ENCODE assay signal across 22 mouse cellular contexts in genomic region chr13:16971277-16971676, GRCm38 (mm10).
DNase-seq lines count a peak whose midpoint lies in the region; ATAC-seq and TF ChIP-seq lines count a peak whose summit lies in the region.
"Had no signal": no experiment of that assay in that cellular context is flagged by ENCODE, and none has a peak within 500 bp of the region (broad histone marks: within the 10 kb centered on the region; RNA-seq: fewer than 3 reads in every experiment).

No protein-coding gene starts in this region.

- WGBS in hindbrain, postnatal 0 days = 63% methylated on average over 2 of the region's 2 CpGs
- 80% methylated on average over 2 of the region's 2 CpGs for WGBS in hindbrain, embryonic 12.5 days
- WGBS in liver, adult 2 months = 93% methylated on average over 2 of the region's 2 CpGs
- 66% methylated on average over 2 of the region's 2 CpGs for WGBS in liver, embryonic 12.5 days (ENCODE audit: insufficient replicate concordance)

- H3K27me3 ChIP-seq in hindbrain, postnatal 0 days (ENCODE audit: insufficient read depth, low read length) = no peaks in the 10 kb centered on the region
- H3K27me3 ChIP-seq in hindbrain, embryonic 12.5 days = no peaks in the 10 kb centered on the region
- H3K27me3 ChIP-seq in liver, adult 2 months (ENCODE audit: control insufficient read depth, insufficient read depth, low read length) = no peaks in the 10 kb centered on the region
- H3K27me3 ChIP-seq in liver, embryonic 12.5 days (replicated peaks) = no peaks in the 10 kb centered on the region
- H3K27me3 ChIP-seq: forebrain, embryonic 13.5 days; heart, embryonic 15.5 days; hindbrain, embryonic 13.5 days; kidney, embryonic 15.5 days; limb, embryonic 12.5 days; midbrain, embryonic 15.5 days; neural tube, embryonic 13.5 days had no signal

- DNase-seq in cerebellum, postnatal 14 days = peak; percentile 29 to 45
- DNase-seq in cerebellum, adult 18-20 months = no peak
- peak; percentile 32 for DNase-seq in hindbrain, postnatal 0 days (ENCODE audit: low spot score)
- DNase-seq in liver, adult 2 months (ENCODE audit: extremely low read depth, low read depth, low spot score) = peak; percentile 16
- DNase-seq in brain, adult 2 months (ENCODE audit: low read depth, low spot score) = peak; percentile 4
- DNase-seq: cerebellum, postnatal 36 days; liver, postnatal 0 days; thymus, adult 2 months; thymus, postnatal 36 days had no signal

- H3K79me2 ChIP-seq in liver, adult 2 months (ENCODE audit: control insufficient read depth, insufficient read depth, low read length) = no peaks in the 10 kb centered on the region

- no peak overlapping the region for H3K4me2 ChIP-seq in hindbrain, postnatal 0 days (ENCODE audit: low read depth, low read length)
- no peak overlapping the region for H3K4me2 ChIP-seq in hindbrain, embryonic 12.5 days (replicated peaks)
- no peak overlapping the region for H3K4me2 ChIP-seq in liver, embryonic 12.5 days
- H3K4me2 ChIP-seq: forebrain, embryonic 13.5 days; heart, embryonic 15.5 days; hindbrain, embryonic 13.5 days; kidney, embryonic 15.5 days; limb, embryonic 12.5 days; liver, embryonic 11.5 days; midbrain, embryonic 15.5 days; neural tube, embryonic 13.5 days had no signal

- no peak overlapping the region for H3K9ac ChIP-seq in hindbrain, postnatal 0 days (replicated peaks; ENCODE audit: low read length)
- H3K9ac ChIP-seq in hindbrain, embryonic 12.5 days = no peak overlapping the region
- H3K9ac ChIP-seq in liver, adult 2 months (ENCODE audit: low read depth, low read length) = no peak overlapping the region
- H3K9ac ChIP-seq in liver, embryonic 12.5 days = no peak overlapping the region
- H3K9ac ChIP-seq: forebrain, embryonic 13.5 days; heart, embryonic 15.5 days; hindbrain, embryonic 13.5 days; kidney, embryonic 15.5 days; limb, embryonic 12.5 days; liver, postnatal 0 days; midbrain, embryonic 15.5 days; neural tube, embryonic 13.5 days had no signal

- H3K27ac ChIP-seq in hindbrain, postnatal 0 days = no peak overlapping the region
- no peak overlapping the region for H3K27ac ChIP-seq in hindbrain, embryonic 12.5 days
- H3K27ac ChIP-seq in liver, adult 2 months (replicated peaks; ENCODE audit: insufficient read depth, low read depth, low read length) = no peak overlapping the region
- H3K27ac ChIP-seq in liver, embryonic 12.5 days = no peak overlapping the region
- H3K27ac ChIP-seq: forebrain, embryonic 13.5 days; heart, embryonic 15.5 days; hindbrain, embryonic 13.5 days; kidney, embryonic 15.5 days; limb, embryonic 12.5 days; midbrain, embryonic 10.5 days; midbrain, embryonic 15.5 days; neural tube, embryonic 13.5 days had no signal

- TF ChIP-seq CTCF in hindbrain, postnatal 0 days (IDR thresholded peaks at IDR 0.05; ENCODE audit: low read depth) = no peak
- TF ChIP-seq CTCF in liver, adult 2 months (IDR thresholded peaks at IDR 0.05; ENCODE audit: low read depth, low read length) = no peak

- ATAC-seq in hindbrain, postnatal 0 days = peak; percentile 59; the same call in 1 of the 2 replicates
- ATAC-seq in hindbrain, embryonic 12.5 days (ENCODE audit: low FRiP score) = no peak
- no peak for ATAC-seq in liver, embryonic 12.5 days
- ATAC-seq: CD4-positive, CD25-positive, alpha-beta regulatory T cell, adult 4 months; forebrain, embryonic 13.5 days; intestine, postnatal 0 days; liver, postnatal 0 days; midbrain, embryonic 15.5 days had no signal

- H3K9me3 ChIP-seq in hindbrain, postnatal 0 days (ENCODE audit: low read length) = no peaks in the 10 kb centered on the region
- no peaks in the 10 kb centered on the region for H3K9me3 ChIP-seq in hindbrain, embryonic 12.5 days (replicated peaks)
- H3K9me3 ChIP-seq in liver, embryonic 12.5 days (replicated peaks) = no peaks in the 10 kb centered on the region
- H3K9me3 ChIP-seq: forebrain, embryonic 13.5 days; heart, embryonic 15.5 days; hindbrain, embryonic 13.5 days; kidney, embryonic 15.5 days; limb, embryonic 12.5 days; midbrain, embryonic 10.5 days; midbrain, embryonic 15.5 days; neural tube, embryonic 13.5 days had no signal

- no peak for TF ChIP-seq POLR2A in liver, adult 2 months (IDR thresholded peaks at IDR 0.05; ENCODE audit: extremely low read depth, insufficient read depth, low read length)

- no peaks in the 10 kb centered on the region for H3K36me3 ChIP-seq in hindbrain, postnatal 0 days (ENCODE audit: insufficient read depth, low read length)
- H3K36me3 ChIP-seq in hindbrain, embryonic 12.5 days = no peaks in the 10 kb centered on the region
- no peaks in the 10 kb centered on the region for H3K36me3 ChIP-seq in liver, adult 2 months (ENCODE audit: control insufficient read depth, insufficient read depth, low read length)
- no peaks in the 10 kb centered on the region for H3K36me3 ChIP-seq in liver, embryonic 12.5 days
- H3K36me3 ChIP-seq: heart, embryonic 15.5 days; hindbrain, embryonic 13.5 days; kidney, embryonic 15.5 days; limb, embryonic 12.5 days; midbrain, embryonic 10.5 days; midbrain, embryonic 15.5 days; neural tube, embryonic 13.5 days had no signal

- H3K4me3 ChIP-seq in hindbrain, postnatal 0 days (ENCODE audit: low read length) = no peak overlapping the region
- H3K4me3 ChIP-seq in hindbrain, embryonic 12.5 days = no peak overlapping the region
- no peak overlapping the region for H3K4me3 ChIP-seq in liver, adult 2 months (ENCODE audit: insufficient read depth, low read depth, low read length)
- no peak overlapping the region for H3K4me3 ChIP-seq in liver, embryonic 12.5 days
- H3K4me3 ChIP-seq: forebrain, embryonic 13.5 days; heart, embryonic 15.5 days; hindbrain, embryonic 13.5 days; kidney, embryonic 15.5 days; limb, embryonic 12.5 days; midbrain, embryonic 10.5 days; midbrain, embryonic 15.5 days; neural tube, embryonic 13.5 days had no signal

- no peaks in the 10 kb centered on the region for H3K4me1 ChIP-seq in hindbrain, postnatal 0 days (ENCODE audit: insufficient read depth, low read length)
- H3K4me1 ChIP-seq in hindbrain, embryonic 12.5 days = no peaks in the 10 kb centered on the region
- H3K4me1 ChIP-seq in liver, adult 2 months (ENCODE audit: control insufficient read depth, insufficient read depth, low read length) = no peaks in the 10 kb centered on the region
- H3K4me1 ChIP-seq in liver, embryonic 12.5 days = no peaks in the 10 kb centered on the region
- H3K4me1 ChIP-seq: forebrain, embryonic 13.5 days; heart, embryonic 15.5 days; hindbrain, embryonic 13.5 days; kidney, embryonic 15.5 days; limb, embryonic 12.5 days; midbrain, embryonic 10.5 days; midbrain, embryonic 15.5 days; neural tube, embryonic 13.5 days had no signal

Comparison
In these comparisons a context has a peak if more than half of its experiments do, and no peak if none do; other contexts are left out.
1. DNase-seq: peak in cerebellum, postnatal 14 days (2 of 2), hindbrain, postnatal 0 days (single experiment), liver, adult 2 months (single experiment) and brain, adult 2 months (single experiment); none in cerebellum, adult 18-20 months (0 of 2).